Mouse (Mus musculus): ENCODE results near the gene Myo10.

DNA sequence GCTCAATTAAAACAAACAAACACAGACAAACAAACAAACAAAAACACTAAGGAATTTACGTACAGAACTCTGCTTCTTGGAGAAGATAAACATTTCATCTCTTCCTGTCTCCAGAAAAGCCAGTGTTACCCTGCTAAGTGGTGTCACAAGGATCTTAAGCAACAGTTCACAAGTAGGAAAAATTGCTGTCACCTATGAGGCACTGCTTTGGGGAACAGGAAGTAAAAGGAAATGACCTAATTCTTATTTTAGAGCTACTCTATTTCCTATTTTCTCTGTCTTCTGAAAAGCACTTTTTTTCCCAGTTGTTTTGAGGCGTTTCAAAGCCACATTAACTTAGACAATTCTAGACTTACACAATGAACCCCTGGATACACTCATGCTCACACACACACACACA is 208.1 kb downstream of the Myo10 start:
- no peak for TF ChIP-seq POLR2A (IDR thresholded peaks at IDR 0.05; ENCODE audit: extremely low read depth, insufficient read depth, low read length)
- TF ChIP-seq CTCF (IDR thresholded peaks at IDR 0.05; ENCODE audit: low read depth, low read length) = no peak

Measured in liver, adult 2 months (tissue).